Mouse (Mus musculus): Measurements from ENCODE around the gene Eefsec. TPM values are rescaled to one million over a fixed set of nuclear protein-coding genes. Genes with fewer than 3 reads are reported as not detected.

The Eefsec gene
- polyA plus RNA-seq, 1 experiment from 2014 or later: 37.7 TPM

DNA sequence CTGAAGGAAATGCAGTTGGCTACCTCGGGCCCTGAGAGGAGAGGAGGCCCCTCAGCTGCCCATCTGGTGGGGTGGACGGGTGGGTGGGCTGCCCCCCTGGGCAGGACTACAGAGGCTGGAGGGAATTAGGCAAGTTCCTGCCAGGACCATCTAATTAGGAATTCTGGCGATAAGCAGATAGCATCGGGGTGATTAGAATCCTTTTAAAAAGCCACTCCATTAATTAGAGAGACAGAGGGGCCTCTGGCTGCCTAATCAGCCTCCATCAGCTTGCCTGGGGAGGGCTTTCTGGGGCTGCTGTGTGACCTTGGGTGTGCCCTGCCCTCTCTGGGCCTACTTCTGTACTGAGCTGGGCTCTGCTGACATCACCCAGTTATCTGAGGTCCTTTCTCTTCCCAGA, 227.2 kb downstream of the Eefsec start:
- WGBS: 24% methylated on average over 4 of the region's 4 CpGs
- Histone ChIP-seq H3K4me2 (no peak overlapping the region), H3K36me3 (no peaks in the 10 kb centered on the region), H3K27me3 (no peaks in the 10 kb centered on the region), H3K4me1 (no peaks in the 10 kb centered on the region), H3K27ac (no peak overlapping the region), H3K9ac (no peak overlapping the region), H3K4me3 (no peak overlapping the region), H3K9me3 (no peaks in the 10 kb centered on the region)
- ATAC-seq (ENCODE audit: borderline replicate concordance, extremely low read depth, low FRiP score, low TSS enrichment): no peak

DNA sequence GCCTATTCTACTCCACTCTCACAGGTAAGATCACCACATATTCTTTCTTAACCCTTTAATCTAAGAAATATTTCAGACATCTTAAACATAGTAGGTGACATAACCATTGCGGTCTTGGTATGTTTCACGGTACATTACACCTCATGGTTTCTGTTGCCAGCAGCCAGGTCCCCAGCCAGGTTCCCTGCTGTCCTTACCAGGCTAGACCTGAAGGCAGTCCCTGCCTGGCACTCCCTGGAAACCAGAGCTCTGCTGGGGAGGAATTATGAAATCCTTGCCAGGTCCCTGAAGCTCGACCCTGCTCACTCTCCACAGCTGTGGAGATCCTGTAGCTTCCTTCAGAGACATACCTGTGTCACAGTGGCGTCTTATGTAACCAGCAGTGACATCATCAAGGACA, 230.1 kb downstream of the Eefsec start:
- Histone ChIP-seq H3K9me3 (no peaks in the 10 kb centered on the region), H3K4me2 (no peak overlapping the region), H3K36me3 (no peaks in the 10 kb centered on the region), H3K27ac (no peak overlapping the region), H3K4me3 (no peak overlapping the region), H3K27me3 (no peaks in the 10 kb centered on the region), H3K9ac (no peak overlapping the region), H3K4me1 (no peaks in the 10 kb centered on the region)
- WGBS: 74% methylated on average over 4 of the region's 4 CpGs
- peak; percentile 31; the same call in 1 of the 2 replicates for ATAC-seq (ENCODE audit: borderline replicate concordance, extremely low read depth, low FRiP score, low TSS enrichment)

DNA sequence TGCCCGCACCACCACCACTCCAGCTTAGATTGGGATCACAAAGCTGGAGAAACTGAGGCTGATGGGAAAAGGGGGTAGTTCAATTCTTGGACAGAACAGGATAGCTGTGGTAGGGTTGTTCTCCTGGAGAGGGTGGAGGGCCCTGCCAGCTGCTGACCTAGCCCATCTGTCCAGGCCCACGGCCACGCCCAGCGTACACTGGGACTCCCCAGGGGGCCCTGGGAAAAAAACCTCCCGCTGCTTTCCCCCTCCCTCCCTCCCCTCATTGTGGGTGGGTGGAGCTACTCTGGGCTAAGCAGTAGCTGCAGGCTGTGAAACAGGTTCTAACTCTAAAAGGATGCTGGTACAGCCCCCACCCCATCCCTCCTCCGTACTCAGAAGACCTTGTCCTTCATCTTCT, 230.5 kb downstream of the Eefsec start:
- Histone ChIP-seq H3K27me3 (no peaks in the 10 kb centered on the region), H3K9me3 (no peaks in the 10 kb centered on the region), H3K4me1 (no peaks in the 10 kb centered on the region), H3K36me3 (no peaks in the 10 kb centered on the region), H3K4me3 (no peak overlapping the region), H3K4me2 (no peak overlapping the region), H3K9ac (no peak overlapping the region), H3K27ac (no peak overlapping the region)
- 40% methylated on average over 6 of the region's 6 CpGs for WGBS
- ATAC-seq (ENCODE audit: borderline replicate concordance, extremely low read depth, low FRiP score, low TSS enrichment): no peak; the same call in 1 of the 2 replicates

DNA sequence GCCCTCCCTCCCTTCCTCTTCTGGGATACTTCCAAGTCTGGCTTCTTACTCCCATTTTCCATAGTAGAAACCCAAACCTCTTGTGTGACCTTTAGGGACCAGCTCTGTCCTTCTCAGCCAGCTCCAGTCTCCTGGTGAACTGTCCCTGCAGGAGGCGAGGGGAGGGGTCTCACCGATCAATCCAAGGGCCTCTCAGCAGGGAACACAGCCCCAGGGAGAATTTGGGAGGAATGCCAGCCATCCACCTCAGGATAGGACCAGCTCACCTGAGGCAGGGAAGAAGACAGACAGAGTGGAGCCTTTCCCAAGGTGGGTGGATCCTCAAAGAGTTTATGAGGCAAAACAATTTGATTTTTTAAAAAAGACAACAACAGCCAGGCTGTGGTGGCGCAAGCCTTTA, 236.2 kb downstream of the Eefsec start:
- Histone ChIP-seq H3K9me3 (no peaks in the 10 kb centered on the region), H3K4me1 (peaks cover 3% of the 10 kb centered on the region; the same call in 1 of the 2 replicates), H3K4me3 (no peak overlapping the region), H3K9ac (no peak overlapping the region), H3K27me3 (peaks cover 33% of the 10 kb centered on the region), H3K4me2 (no peak overlapping the region), H3K36me3 (no peaks in the 10 kb centered on the region), H3K27ac (no peak overlapping the region)
- no peak for ATAC-seq (ENCODE audit: borderline replicate concordance, extremely low read depth, low FRiP score, low TSS enrichment)
- 54% methylated on average over 3 of the region's 3 CpGs for WGBS

DNA sequence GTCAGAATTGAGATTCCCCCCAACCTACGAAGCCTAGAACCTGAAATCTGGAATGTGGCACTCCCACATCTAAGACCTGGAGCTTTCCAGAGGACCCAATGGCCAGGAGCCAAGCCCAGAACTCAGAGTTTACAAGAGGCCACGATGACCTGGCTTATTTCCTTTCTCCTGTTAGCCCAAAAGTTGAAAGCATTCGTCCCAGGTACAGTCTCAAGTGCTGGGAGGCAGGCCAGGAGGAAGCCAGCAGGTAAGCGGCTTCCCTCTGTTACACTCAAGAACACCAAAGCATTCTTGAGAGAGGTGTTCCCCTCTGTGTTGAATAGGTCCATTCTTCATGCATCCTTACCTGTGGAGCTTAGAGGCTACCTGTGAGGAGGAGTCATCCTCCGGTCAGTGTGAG, 236.9 kb downstream of the Eefsec start:
- ATAC-seq (ENCODE audit: borderline replicate concordance, extremely low read depth, low FRiP score, low TSS enrichment): no peak
- 62% methylated on average over 5 of the region's 5 CpGs for WGBS
- Histone ChIP-seq H3K4me1 (peaks cover 3% of the 10 kb centered on the region; the same call in 1 of the 2 replicates), H3K9ac (no peak overlapping the region), H3K4me3 (no peak overlapping the region), H3K9me3 (no peaks in the 10 kb centered on the region), H3K36me3 (no peaks in the 10 kb centered on the region), H3K4me2 (no peak overlapping the region), H3K27me3 (peaks cover 41% of the 10 kb centered on the region), H3K27ac (no peak overlapping the region)

DNA sequence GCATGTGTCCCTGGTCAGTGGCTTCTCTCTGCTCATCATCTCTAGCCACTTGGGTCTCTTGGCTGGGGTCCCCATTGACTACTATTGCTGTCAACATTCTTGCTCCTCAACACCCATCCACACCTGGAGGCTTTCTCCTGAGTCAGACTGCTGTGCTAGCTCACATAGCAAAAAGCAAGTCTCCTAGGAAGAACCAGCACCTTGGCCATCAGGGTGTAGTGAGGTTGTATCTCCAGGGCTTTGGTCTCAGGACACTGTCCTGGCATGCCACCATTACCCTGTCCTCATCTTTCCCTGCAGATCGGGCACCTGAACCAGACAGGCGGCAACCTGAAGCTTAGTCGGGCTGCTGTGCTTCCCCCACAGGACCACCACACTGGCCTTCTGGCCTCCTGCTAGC, 238.0 kb downstream of the Eefsec start:
- Histone ChIP-seq H3K4me1 (peaks cover 3% of the 10 kb centered on the region; the same call in 1 of the 2 replicates), H3K27me3 (peaks cover 52% of the 10 kb centered on the region), H3K4me2 (no peak overlapping the region), H3K4me3 (no peak overlapping the region), H3K9me3 (no peaks in the 10 kb centered on the region), H3K9ac (no peak overlapping the region), H3K36me3 (no peaks in the 10 kb centered on the region), H3K27ac (no peak overlapping the region)
- 96% methylated on average over 3 of the region's 3 CpGs for WGBS
- ATAC-seq (ENCODE audit: borderline replicate concordance, extremely low read depth, low FRiP score, low TSS enrichment): no peak

DNA sequence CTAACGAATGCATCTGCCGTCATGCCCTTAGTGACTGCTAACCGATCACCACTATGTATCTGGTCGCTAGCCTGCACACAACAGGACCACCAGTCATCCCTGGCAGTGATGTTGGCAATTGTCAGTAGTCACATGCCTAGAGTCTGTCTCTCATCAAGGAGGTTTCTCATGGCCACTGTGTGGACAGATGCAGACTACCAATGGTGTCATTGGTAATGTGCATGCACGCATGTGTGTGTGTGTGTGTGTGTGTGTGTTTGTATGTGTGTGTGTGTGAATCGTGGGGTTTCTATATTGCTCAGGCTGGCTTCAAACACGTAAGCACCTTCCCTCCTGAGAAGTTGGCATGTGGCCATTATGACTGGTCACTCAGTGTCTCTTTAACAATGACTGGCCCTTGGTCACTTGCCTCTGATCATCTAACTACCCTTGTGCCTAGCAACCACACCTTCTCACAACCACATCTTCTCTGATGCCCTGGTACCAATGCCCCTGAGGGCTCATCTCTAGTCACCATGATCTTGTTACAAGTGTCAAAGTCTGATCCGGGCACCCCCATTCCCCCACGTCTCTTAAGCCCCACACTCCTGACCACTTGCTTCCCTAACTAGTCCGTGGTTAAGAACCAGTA, 238.8 kb downstream of the Eefsec start:
- H3K9ac ChIP-seq: no peak overlapping the region
- H3K27ac ChIP-seq: no peak overlapping the region
- WGBS: 86% methylated on average over 10 of the region's 10 CpGs
- no peak for ATAC-seq (ENCODE audit: borderline replicate concordance, extremely low read depth, low FRiP score, low TSS enrichment)
- H3K4me2 ChIP-seq: no peak overlapping the region
- no peaks in the 10 kb centered on the region for H3K9me3 ChIP-seq
- H3K27me3 ChIP-seq: peaks cover 60% of the 10 kb centered on the region
- no peaks in the 10 kb centered on the region for H3K36me3 ChIP-seq
- no peak overlapping the region for H3K4me3 ChIP-seq
- peaks cover 5% of the 10 kb centered on the region; the same call in 1 of the 2 replicates for H3K4me1 ChIP-seq

Other genes starting within 250 kb of the Eefsec start
- not detected in 2 replicates for gene Dnajb8, start 224.3 kb downstream of the Eefsec start, polyA plus RNA-seq (2015; fragmentation: Nextera tagmentation; extraction: Ambion mirVana)
- gene Ruvbl1, start 18.9 kb upstream of the Eefsec start, polyA plus RNA-seq (2015; fragmentation: Nextera tagmentation; extraction: Ambion mirVana): 147 and 148 TPM in 2 replicates
- 236 and 241 TPM in 2 replicates for gene Sec61a1, start 72.4 kb upstream of the Eefsec start, polyA plus RNA-seq (2015; fragmentation: Nextera tagmentation; extraction: Ambion mirVana)
- gene Kbtbd12, start 191.4 kb upstream of the Eefsec start, polyA plus RNA-seq (2015; fragmentation: Nextera tagmentation; extraction: Ambion mirVana): 0.54 and 1.4 TPM in 2 replicates

Measured in lung, embryonic 15.5 days (tissue).